Mouse (Mus musculus): Measurements from ENCODE around the gene Efna5.

The Efna5 gene

GRCm38 (mm10) chr17:62702020-62702814, 178.9 kb downstream of the Efna5 start:
- no peak for DNase-seq (ENCODE audit: low read depth, low spot score)

- DNase-seq (ENCODE audit: low read depth, low spot score) = no peak
Observed at GRCm38 (mm10) chr17:62700791-62701602, 180.1 kb downstream of the Efna5 start.

GRCm38 (mm10) chr17:62694958-62695437, 186.1 kb downstream of the Efna5 start:
- no peak for DNase-seq (ENCODE audit: low read depth, low spot score)

- no peak for DNase-seq (ENCODE audit: low read depth, low spot score)
Observed at GRCm38 (mm10) chr17:62692242-62692641, 188.9 kb downstream of the Efna5 start.

GRCm38 (mm10) chr17:62691201-62691715, 189.9 kb downstream of the Efna5 start:
- DNase-seq (ENCODE audit: low read depth, low spot score) = no peak

GRCm38 (mm10) chr17:62690256-62690655, 190.9 kb downstream of the Efna5 start:
- DNase-seq (ENCODE audit: low read depth, low spot score) = no peak

- DNase-seq (ENCODE audit: low read depth, low spot score) = no peak
Observed at GRCm38 (mm10) chr17:62689646-62690045, 191.5 kb downstream of the Efna5 start.

- DNase-seq (ENCODE audit: low read depth, low spot score) = no peak
Observed at GRCm38 (mm10) chr17:62687369-62687768, 193.7 kb downstream of the Efna5 start.

- DNase-seq (ENCODE audit: low read depth, low spot score) = no peak
Observed at GRCm38 (mm10) chr17:62685181-62685580, 195.9 kb downstream of the Efna5 start.

- DNase-seq (ENCODE audit: low read depth, low spot score) = no peak
Observed at GRCm38 (mm10) chr17:62683142-62683541, 198.0 kb downstream of the Efna5 start.

- no peak for DNase-seq (ENCODE audit: low read depth, low spot score)
Observed at GRCm38 (mm10) chr17:62681726-62682125, 199.4 kb downstream of the Efna5 start.

- no peak for DNase-seq (ENCODE audit: low read depth, low spot score)
Observed at GRCm38 (mm10) chr17:62680737-62681136, 200.4 kb downstream of the Efna5 start.

GRCm38 (mm10) chr17:62676832-62677231, 204.3 kb downstream of the Efna5 start:
- DNase-seq (ENCODE audit: low read depth, low spot score) = no peak

- DNase-seq (ENCODE audit: low read depth, low spot score) = no peak
Observed at GRCm38 (mm10) chr17:62676409-62676808, 204.7 kb downstream of the Efna5 start.

GRCm38 (mm10) chr17:62675811-62676255, 205.3 kb downstream of the Efna5 start:
- DNase-seq (ENCODE audit: low read depth, low spot score) = peak; percentile 26

- no peak for DNase-seq (ENCODE audit: low read depth, low spot score)
Observed at GRCm38 (mm10) chr17:62672068-62672467, 209.0 kb downstream of the Efna5 start.

- DNase-seq (ENCODE audit: low read depth, low spot score) = no peak
Observed at GRCm38 (mm10) chr17:62666761-62667160, 214.4 kb downstream of the Efna5 start.

- no peak for DNase-seq (ENCODE audit: low read depth, low spot score)
Observed at GRCm38 (mm10) chr17:62665823-62666222, 215.3 kb downstream of the Efna5 start.

GRCm38 (mm10) chr17:62664709-62665108, 216.4 kb downstream of the Efna5 start:
- DNase-seq (ENCODE audit: low read depth, low spot score) = no peak

- DNase-seq (ENCODE audit: low read depth, low spot score) = no peak
Observed at GRCm38 (mm10) chr17:62661801-62662200, 219.3 kb downstream of the Efna5 start.

- DNase-seq (ENCODE audit: low read depth, low spot score) = no peak
Observed at GRCm38 (mm10) chr17:62659501-62660175, 221.5 kb downstream of the Efna5 start.

All from embryo, embryonic 11.5 days (tissue).